Mouse (Mus musculus) granulocyte monocyte progenitor cell, adult 5-6 weeks (primary cell): ENCODE measurements around the gene Agmo. TPM values are rescaled to one million over a fixed set of nuclear protein-coding genes. Genes with fewer than 3 reads are reported as not detected.

Experiments
- ATAC-seq: replicated peaks from 2 replicates; pipeline ENCODE4 v1.8.0; 2016; ENCODE audit warnings: mild to moderate bottlenecking, moderate TSS enrichment, inconsistent platforms; ENCODE audit not compliant: poor library complexity, severe bottlenecking
- total RNA-seq, 2 experiments: library from RNA; stranded (forward) in 1 of 2; stranded (reverse) in 1 of 2; fragments of 200-712, 200-1000 nt in 1 of 2; fragments of >200 nt in 1 of 2; fragmentation: Nextera tagmentation in 1 of 2; gene quantifications; 2 replicates each; pipeline ENCODE4 v1.2.3; 2014 to 2017

Agmo gene
- total RNA-seq, 2 experiments from 2014 or later: 0.26 to 5.6 TPM

GRCm38 (mm10) chr12:37614769-37615168 lies 373.3 kb downstream of the Agmo start:
- no peak for ATAC-seq

DNA sequence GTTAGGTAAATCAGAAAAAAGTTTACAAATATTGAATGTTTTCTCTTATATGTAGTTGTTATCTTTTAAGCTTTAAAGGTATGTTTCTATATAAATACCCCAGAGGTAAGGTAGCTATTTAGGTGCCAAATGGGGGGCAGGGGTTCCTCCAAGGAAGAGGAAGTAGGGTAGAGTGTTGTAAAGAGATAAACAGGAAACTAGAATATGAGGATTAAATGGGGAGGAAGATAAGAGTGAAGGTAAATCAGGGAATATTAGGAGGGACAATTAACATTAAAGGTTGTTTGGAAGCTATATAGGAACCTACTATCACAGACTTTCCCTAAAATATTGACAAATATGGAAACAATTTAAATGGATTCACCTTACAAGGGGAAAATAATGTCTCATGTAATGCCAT lies 382.6 kb downstream of the Agmo start:
- ATAC-seq: no peak

Other genes with a start within 250 kb of the Agmo start
- not detected in 2 replicates for gene Meox2, start 133.1 kb upstream of the Agmo start, total RNA-seq (2014; fragmentation: Nextera tagmentation)
- gene Meox2, start 133.1 kb upstream of the Agmo start, total RNA-seq (2017): not detected in 2 replicates